Mouse (Mus musculus): ENCODE data around the gene Cpsf4l. TPM values are rescaled to one million over a fixed set of nuclear protein-coding genes. Genes with fewer than 3 reads are reported as not detected.

The Cpsf4l gene
- 0.30 and 0.57 TPM in 2 replicates for polyA plus RNA-seq (2014; fragmentation: Nextera tagmentation; extraction: Ambion mirVana)

DNA sequence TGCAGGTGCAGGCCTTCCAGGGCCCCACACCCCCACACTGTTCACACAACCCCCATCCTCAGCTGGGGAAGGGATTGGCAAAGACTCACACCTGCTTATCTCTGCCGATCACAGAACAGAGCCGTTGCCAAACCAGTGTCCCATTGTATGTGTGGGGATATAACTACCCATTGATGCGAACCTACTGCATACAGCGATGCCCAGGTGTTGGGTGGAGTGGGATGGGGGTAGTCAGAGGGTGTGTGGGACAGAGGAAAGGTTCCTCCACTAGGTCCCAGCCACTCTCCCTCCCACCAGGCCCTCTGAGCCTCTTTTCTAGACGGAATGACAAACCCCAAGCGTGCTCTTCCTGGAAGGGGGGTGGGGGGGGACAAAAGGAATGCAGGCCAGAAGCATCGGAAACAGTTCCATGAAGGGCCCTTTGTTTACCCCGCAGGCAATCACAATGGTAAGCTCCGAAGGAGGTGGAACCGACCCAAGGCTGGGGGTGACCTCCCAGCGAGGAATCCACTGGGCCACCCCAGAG is at the start of gene Cpsf4l:
Cpsf4l (minus strand) TSS at position 287 of the 526 bp plus-strand sequence.
- Histone ChIP-seq H3K27me3 (ENCODE audit: control insufficient read depth, insufficient read depth, low read length) (peaks cover 2% of the 10 kb centered on the region), H3K9ac (ENCODE audit: low read length) (peak within 1 kb of the TSS; percentile 39), H3K4me1 (ENCODE audit: control insufficient read depth, insufficient read depth, low read length) (peaks cover 19% of the 10 kb centered on the region), H3K4me2 (peak within 1 kb of the TSS; percentile 25; the same call in 1 of the 2 replicates), H3K4me3 (ENCODE audit: low read depth, low read length) (no peak within 1 kb of the TSS), H3K27ac (ENCODE audit: low read depth, low read length) (peak within 1 kb of the TSS; percentile 67), H3K9me3 (ENCODE audit: control insufficient read depth, low read length) (no peaks in the 10 kb centered on the region), H3K36me3 (ENCODE audit: control insufficient read depth, insufficient read depth, low read length) (no peaks in the 10 kb centered on the region)
- ATAC-seq (ENCODE audit: low FRiP score) (peak; percentile 77), DNase-seq (ENCODE audit: low spot score, missing footprints) (no peak)
- WGBS = 2% methylated on average over 11 of the region's 11 CpGs

DNA sequence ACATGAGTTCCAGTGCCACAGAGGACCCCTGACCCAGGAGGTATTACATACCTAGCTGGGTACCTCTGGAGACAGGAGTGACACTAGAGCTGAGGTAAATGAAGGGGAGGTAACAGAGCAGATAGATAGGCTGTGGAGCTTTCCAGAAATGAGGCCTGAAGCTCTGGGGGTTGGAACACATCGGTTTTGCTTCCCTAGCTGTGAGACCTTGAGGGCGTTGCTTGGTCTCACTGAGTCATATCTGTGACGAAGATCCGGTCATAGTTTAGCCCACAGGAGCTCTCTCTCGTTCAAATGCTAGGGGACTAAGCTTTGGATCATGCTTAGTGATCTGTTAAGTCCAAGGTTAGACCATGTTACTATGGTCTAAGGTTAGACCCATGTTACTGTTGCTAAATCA is 49.0 kb upstream of the Cpsf4l start:
- Histone ChIP-seq H3K4me2 (no peak overlapping the region), H3K36me3 (ENCODE audit: control insufficient read depth, insufficient read depth, low read length) (no peaks in the 10 kb centered on the region), H3K9me3 (ENCODE audit: control insufficient read depth, low read length) (no peaks in the 10 kb centered on the region), H3K27me3 (ENCODE audit: control insufficient read depth, insufficient read depth, low read length) (no peaks in the 10 kb centered on the region), H3K4me3 (ENCODE audit: low read depth, low read length) (no peak overlapping the region), H3K27ac (ENCODE audit: low read depth, low read length) (no peak overlapping the region), H3K9ac (ENCODE audit: low read length) (no peak overlapping the region), H3K4me1 (ENCODE audit: control insufficient read depth, insufficient read depth, low read length) (peaks cover 4% of the 10 kb centered on the region; the same call in 1 of the 2 replicates)
- ATAC-seq (ENCODE audit: low FRiP score) (no peak), DNase-seq (ENCODE audit: low spot score, missing footprints) (no peak)
- 93% methylated on average over 5 of the region's 5 CpGs for WGBS

- Histone ChIP-seq H3K36me3 (ENCODE audit: control insufficient read depth, insufficient read depth, low read length) (no peaks in the 10 kb centered on the region), H3K27me3 (ENCODE audit: control insufficient read depth, insufficient read depth, low read length) (no peaks in the 10 kb centered on the region), H3K4me1 (ENCODE audit: control insufficient read depth, insufficient read depth, low read length) (peaks cover 4% of the 10 kb centered on the region; the same call in 1 of the 2 replicates), H3K27ac (ENCODE audit: low read depth, low read length) (no peak overlapping the region), H3K9ac (ENCODE audit: low read length) (no peak overlapping the region), H3K9me3 (ENCODE audit: control insufficient read depth, low read length) (no peaks in the 10 kb centered on the region), H3K4me2 (no peak overlapping the region), H3K4me3 (ENCODE audit: low read depth, low read length) (no peak overlapping the region)
- DNase-seq (ENCODE audit: low spot score, missing footprints) = no peak
- no peak for ATAC-seq (ENCODE audit: low FRiP score)
- 95% methylated on average over 12 of the region's 12 CpGs for WGBS
Measured at GRCm38 (mm10) chr11:113756578-113756977, 46.8 kb upstream of the Cpsf4l start.

DNA sequence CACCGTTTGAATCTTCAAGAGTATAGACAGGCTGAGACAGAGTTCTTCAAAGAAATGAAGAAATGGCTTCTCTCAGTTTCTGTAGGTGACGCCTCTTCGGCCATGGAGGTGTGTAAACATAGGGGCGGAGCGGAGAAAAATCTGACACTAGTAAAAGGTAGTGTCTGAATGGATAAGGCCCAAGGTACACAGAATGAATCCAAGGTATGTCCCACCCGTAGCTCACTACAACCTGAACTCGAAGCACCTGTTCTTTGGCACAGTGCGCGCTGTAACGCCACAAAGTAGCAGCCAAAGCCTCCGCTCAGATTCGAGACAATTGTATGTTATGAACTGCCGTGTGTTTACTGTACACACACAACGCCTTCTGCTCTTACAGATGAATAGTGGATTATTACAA is 46.1 kb upstream of the Cpsf4l start:
- Histone ChIP-seq H3K9me3 (ENCODE audit: control insufficient read depth, low read length) (no peaks in the 10 kb centered on the region), H3K27me3 (ENCODE audit: control insufficient read depth, insufficient read depth, low read length) (no peaks in the 10 kb centered on the region), H3K4me3 (ENCODE audit: low read depth, low read length) (no peak overlapping the region), H3K4me2 (no peak overlapping the region), H3K9ac (ENCODE audit: low read length) (no peak overlapping the region), H3K36me3 (ENCODE audit: control insufficient read depth, insufficient read depth, low read length) (no peaks in the 10 kb centered on the region), H3K4me1 (ENCODE audit: control insufficient read depth, insufficient read depth, low read length) (peaks cover 4% of the 10 kb centered on the region; the same call in 1 of the 2 replicates), H3K27ac (ENCODE audit: low read depth, low read length) (no peak overlapping the region)
- DNase-seq (ENCODE audit: low spot score, missing footprints) = no peak
- WGBS = 92% methylated on average over 14 of the region's 14 CpGs
- no peak for ATAC-seq (ENCODE audit: low FRiP score)

DNA sequence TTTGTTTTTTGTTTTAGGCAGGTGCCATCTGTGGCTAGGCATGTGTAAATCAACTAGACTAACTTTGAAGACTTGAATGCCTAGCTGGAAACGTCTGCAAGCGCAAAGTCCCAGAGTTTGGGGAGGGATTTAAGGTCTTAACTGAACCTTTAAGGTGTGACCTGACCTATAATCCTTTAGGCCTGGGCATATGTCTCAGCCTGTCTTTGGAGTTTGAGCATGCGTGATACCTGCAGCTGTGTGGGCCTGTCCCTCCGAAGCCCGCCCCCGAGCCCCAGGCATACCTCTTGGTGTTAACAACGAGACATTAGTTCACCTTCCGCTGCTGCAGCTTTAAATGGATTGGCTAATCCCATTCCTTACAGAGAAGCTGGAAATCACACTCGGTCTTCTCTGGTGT is 45.0 kb upstream of the Cpsf4l start:
- Histone ChIP-seq H3K27ac (ENCODE audit: low read depth, low read length) (no peak overlapping the region), H3K9ac (ENCODE audit: low read length) (no peak overlapping the region), H3K4me2 (no peak overlapping the region), H3K9me3 (ENCODE audit: control insufficient read depth, low read length) (no peaks in the 10 kb centered on the region), H3K4me3 (ENCODE audit: low read depth, low read length) (no peak overlapping the region), H3K4me1 (ENCODE audit: control insufficient read depth, insufficient read depth, low read length) (peaks cover 5% of the 10 kb centered on the region), H3K27me3 (ENCODE audit: control insufficient read depth, insufficient read depth, low read length) (no peaks in the 10 kb centered on the region), H3K36me3 (ENCODE audit: control insufficient read depth, insufficient read depth, low read length) (no peaks in the 10 kb centered on the region)
- WGBS = 24% methylated on average over 9 of the region's 9 CpGs
- ATAC-seq (ENCODE audit: low FRiP score) (no peak), DNase-seq (ENCODE audit: low spot score, missing footprints) (peak; percentile 86)

- DNase-seq (ENCODE audit: low spot score, missing footprints) (no peak), ATAC-seq (ENCODE audit: low FRiP score) (no peak)
- Histone ChIP-seq H3K36me3 (ENCODE audit: control insufficient read depth, insufficient read depth, low read length) (no peaks in the 10 kb centered on the region), H3K27me3 (ENCODE audit: control insufficient read depth, insufficient read depth, low read length) (no peaks in the 10 kb centered on the region), H3K4me2 (no peak overlapping the region), H3K27ac (ENCODE audit: low read depth, low read length) (no peak overlapping the region), H3K9ac (ENCODE audit: low read length) (no peak overlapping the region), H3K4me3 (ENCODE audit: low read depth, low read length) (no peak overlapping the region), H3K4me1 (ENCODE audit: control insufficient read depth, insufficient read depth, low read length) (peaks cover 25% of the 10 kb centered on the region), H3K9me3 (ENCODE audit: control insufficient read depth, low read length) (no peaks in the 10 kb centered on the region)
- 96% methylated on average over 10 of the region's 10 CpGs for WGBS
Measured at GRCm38 (mm10) chr11:113752685-113753430, 43.0 kb upstream of the Cpsf4l start.

- Histone ChIP-seq H3K4me1 (ENCODE audit: control insufficient read depth, insufficient read depth, low read length) (peaks cover 27% of the 10 kb centered on the region), H3K36me3 (ENCODE audit: control insufficient read depth, insufficient read depth, low read length) (no peaks in the 10 kb centered on the region), H3K4me3 (ENCODE audit: low read depth, low read length) (peak overlapping the region; percentile 93), H3K27ac (ENCODE audit: low read depth, low read length) (peak overlapping the region; percentile 57; the same call in 1 of the 2 replicates), H3K9ac (ENCODE audit: low read length) (peak overlapping the region; percentile 58), H3K9me3 (ENCODE audit: control insufficient read depth, low read length) (no peaks in the 10 kb centered on the region), H3K4me2 (peak overlapping the region; percentile 86), H3K27me3 (ENCODE audit: control insufficient read depth, insufficient read depth, low read length) (no peaks in the 10 kb centered on the region)
- 28% methylated on average over 15 of the region's 15 CpGs for WGBS
- ATAC-seq (ENCODE audit: low FRiP score) = peak; percentile 4
- no peak for DNase-seq (ENCODE audit: low spot score, missing footprints)
Measured at GRCm38 (mm10) chr11:113752158-113752661, 42.4 kb upstream of the Cpsf4l start.

GRCm38 (mm10) chr11:113751484-113752084 is 41.8 kb upstream of the Cpsf4l start, which contains the start of gene Cdc42ep4:
TSS of gene Cdc42ep4 (minus strand) at chr11:113751881.
- peak within 1 kb of the TSS; percentile 85 for H3K27ac ChIP-seq (ENCODE audit: low read depth, low read length)
- H3K4me3 ChIP-seq (ENCODE audit: low read depth, low read length) = peak within 1 kb of the TSS; percentile 93
- ATAC-seq (ENCODE audit: low FRiP score) (peak; percentile 81), DNase-seq (ENCODE audit: low spot score, missing footprints) (peak; percentile 98)
- peak within 1 kb of the TSS; percentile 96 for H3K9ac ChIP-seq (ENCODE audit: low read length)
- peak within 1 kb of the TSS; percentile 86 for H3K4me2 ChIP-seq
- H3K4me1 ChIP-seq (ENCODE audit: control insufficient read depth, insufficient read depth, low read length) = peaks cover 27% of the 10 kb centered on the region
- WGBS = under 1% methylated on average over 44 of the region's 44 CpGs
- H3K27me3 ChIP-seq (ENCODE audit: control insufficient read depth, insufficient read depth, low read length) = no peaks in the 10 kb centered on the region
- H3K9me3 ChIP-seq (ENCODE audit: control insufficient read depth, low read length) = no peaks in the 10 kb centered on the region
- no peaks in the 10 kb centered on the region for H3K36me3 ChIP-seq (ENCODE audit: control insufficient read depth, insufficient read depth, low read length)

Data from midbrain, embryonic 11.5 days (tissue).